Mouse (Mus musculus): ENCODE measurements around the gene Shisal2a. TPM values are rescaled to one million over a fixed set of nuclear protein-coding genes. Genes with fewer than 3 reads are reported as not detected.

The Shisal2a gene
- total and polyA plus RNA-seq, 3 experiments = not detected

DNA sequence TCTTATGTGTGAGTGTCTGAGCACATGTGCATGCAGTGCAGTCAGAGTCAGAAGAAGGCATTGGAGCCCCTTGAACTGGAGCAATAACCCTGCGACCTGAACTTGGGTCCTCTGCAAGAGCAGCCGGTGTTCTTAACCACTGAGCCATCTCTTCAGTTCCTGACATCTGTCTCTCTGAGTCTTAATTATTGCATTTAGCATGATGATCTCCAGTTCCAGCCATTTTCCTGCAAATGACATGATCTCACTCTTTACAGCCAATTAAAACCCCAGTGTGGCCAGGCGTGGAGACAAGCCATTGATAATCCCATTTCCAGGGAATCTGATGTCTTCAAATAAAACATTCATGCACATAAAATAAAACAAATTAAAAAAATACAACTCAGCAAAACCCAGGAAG, 5.6 kb upstream of the Shisal2a start:
- DNase-seq (ENCODE audit: extremely low read depth) = no peak
- in situ Hi-C loops (cut with MboI; ENCODE audit: low pct_ligation_motif_present, low pct_unique_long_range_greater_than_20kb, low sequenced_read_pairs) = no loop called here
- no peak overlapping the region for H3K4me2 ChIP-seq (ENCODE audit: insufficient read depth, low read depth, poor library complexity, severe bottlenecking)
- TF ChIP-seq ZNF384 (IDR thresholded peaks at IDR 0.05; ENCODE audit: low read depth, low read length) (no peak), EP300 (IDR thresholded peaks at IDR 0.05; ENCODE audit: low read length) (no peak), ETS1 (conservative IDR thresholded peaks at IDR 0.05; ENCODE audit: low read depth, low read length) (no peak), MAFK (IDR thresholded peaks at IDR 0.05; ENCODE audit: insufficient replicate concordance, low read length) (no peak), UBTF (IDR thresholded peaks at IDR 0.05; ENCODE audit: low read depth, low read length) (no peak), USF1 (IDR thresholded peaks at IDR 0.05; ENCODE audit: low read depth, low read length) (no peak), TBP (conservative IDR thresholded peaks at IDR 0.05; ENCODE audit: low read depth, low read length) (no peak)
- no peaks in the 10 kb centered on the region for H3K9me3 ChIP-seq (replicated peaks; ENCODE audit: low read length)
- no peak overlapping the region for H3K27ac ChIP-seq (ENCODE audit: insufficient read depth, low read depth)
- dilution Hi-C loops (cut with MboI; ENCODE audit: extremely low pct_ligation_motif_present, extremely low pct_unique_long_range_greater_than_20kb, low sequenced_read_pairs) = no loop called here
- no peaks in the 10 kb centered on the region for H3K79me2 ChIP-seq (replicated peaks; ENCODE audit: control insufficient read depth, extremely low read depth, insufficient read depth, poor library complexity, severe bottlenecking)
- no peaks in the 10 kb centered on the region for H3K27me3 ChIP-seq (replicated peaks)
- no peak overlapping the region for H3K9ac ChIP-seq (ENCODE audit: insufficient read depth, low read depth)
- no peaks in the 10 kb centered on the region for H3K4me1 ChIP-seq (ENCODE audit: control insufficient read depth in 1 of 2, insufficient read depth in 2 of 2)
- no peaks in the 10 kb centered on the region for H3K36me3 ChIP-seq (replicated peaks in 1 of 2; ENCODE audit: control insufficient read depth in 1 of 2, insufficient read depth in 1 of 2, low read length in 1 of 2)
- H3K4me3 ChIP-seq (replicated peaks in 1 of 3; ENCODE audit: low read depth in 2 of 3, low read length in 2 of 3, poor library complexity in 1 of 3) = no peak overlapping the region

DNA sequence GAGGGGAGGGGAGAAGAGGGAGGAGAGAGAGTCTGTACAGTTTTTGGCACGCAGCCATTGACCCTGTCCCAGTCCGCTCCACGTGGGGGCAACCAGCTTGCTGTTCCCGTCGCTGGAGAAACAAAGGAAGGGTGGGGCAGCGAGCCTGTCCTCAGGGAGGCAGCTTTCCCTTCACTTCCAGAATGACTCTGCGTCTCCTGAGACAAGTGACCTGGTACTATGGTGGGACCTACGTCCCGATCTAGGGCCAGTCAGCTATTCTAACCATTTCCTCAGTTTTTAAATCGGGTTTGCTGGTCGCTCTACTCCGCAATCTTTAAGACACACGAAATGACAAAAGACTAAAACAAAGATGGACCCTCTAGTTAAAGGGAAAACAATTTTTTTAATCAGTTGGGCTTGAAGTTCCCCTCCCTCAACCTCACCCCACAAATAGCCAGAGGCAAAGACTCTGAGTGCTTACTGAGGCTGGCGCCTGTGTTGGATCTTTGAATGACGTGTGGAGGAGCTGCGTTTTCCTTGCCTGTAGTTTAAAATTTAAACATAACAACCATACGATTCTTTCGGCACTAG, 4.6 kb upstream of the Shisal2a start:
- Histone ChIP-seq H3K4me2 (ENCODE audit: insufficient read depth, low read depth, poor library complexity, severe bottlenecking) (peak overlapping the region; percentile 79), H3K27ac (ENCODE audit: insufficient read depth, low read depth) (no peak overlapping the region), H3K4me3 (replicated peaks in 1 of 3; ENCODE audit: low read depth in 2 of 3, low read length in 2 of 3, poor library complexity in 1 of 3) (peak overlapping the region in 2 of 3 experiments; percentile 11 to 48), H3K4me1 (ENCODE audit: control insufficient read depth in 1 of 2, insufficient read depth in 2 of 2) (no peaks in the 10 kb centered on the region), H3K36me3 (replicated peaks in 1 of 2; ENCODE audit: control insufficient read depth in 1 of 2, insufficient read depth in 1 of 2, low read length in 1 of 2) (no peaks in the 10 kb centered on the region), H3K9ac (ENCODE audit: insufficient read depth, low read depth) (peak overlapping the region; percentile 7; the same call in 1 of the 2 replicates), H3K9me3 (replicated peaks; ENCODE audit: low read length) (no peaks in the 10 kb centered on the region), H3K79me2 (replicated peaks; ENCODE audit: control insufficient read depth, extremely low read depth, insufficient read depth, poor library complexity, severe bottlenecking) (no peaks in the 10 kb centered on the region), H3K27me3 (replicated peaks) (no peaks in the 10 kb centered on the region)
- dilution Hi-C loops (cut with MboI; ENCODE audit: extremely low pct_ligation_motif_present, extremely low pct_unique_long_range_greater_than_20kb, low sequenced_read_pairs) = no loop called here
- no peak for DNase-seq (ENCODE audit: extremely low read depth)
- in situ Hi-C loops (cut with MboI; ENCODE audit: low pct_ligation_motif_present, low pct_unique_long_range_greater_than_20kb, low sequenced_read_pairs) = no loop called here
- no peak for TF ChIP-seq POLR2AphosphoS2 (IDR thresholded peaks at IDR 0.05; ENCODE audit: low read depth, low read length)
- TF ChIP-seq HCFC1 (IDR thresholded peaks at IDR 0.05; ENCODE audit: low read depth, low read length) = no peak
- TF ChIP-seq MXI1 (IDR thresholded peaks at IDR 0.05; ENCODE audit: low read depth, low read length) = no peak
- no peak for TF ChIP-seq TBP (conservative IDR thresholded peaks at IDR 0.05; ENCODE audit: low read depth, low read length)
- no peak for TF ChIP-seq NRF1 (IDR thresholded peaks at IDR 0.05; ENCODE audit: low read depth, low read length)
- no peak for TF ChIP-seq EP300 (IDR thresholded peaks at IDR 0.05; ENCODE audit: low read length)
- no peak for TF ChIP-seq UBTF (IDR thresholded peaks at IDR 0.05; ENCODE audit: low read depth, low read length)

DNA sequence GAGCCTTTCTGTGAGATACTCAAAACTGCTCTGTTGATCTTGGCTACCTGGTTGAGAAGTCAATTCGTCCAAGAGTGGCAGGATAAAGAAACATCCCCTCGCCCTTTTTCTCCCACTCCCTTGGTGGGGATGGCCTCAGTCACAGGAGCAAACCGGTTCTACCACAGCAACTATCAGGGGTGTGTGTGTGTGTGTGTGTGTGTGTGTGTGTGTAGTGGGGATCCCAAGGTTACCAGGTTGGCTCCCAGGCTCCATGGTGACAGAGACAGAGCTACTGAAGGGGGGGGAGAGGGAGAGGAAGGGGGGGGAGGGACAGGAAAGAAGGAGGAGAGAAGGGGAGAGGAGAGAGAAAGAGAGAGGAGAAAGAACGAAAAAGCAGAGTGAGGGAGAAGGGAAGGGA, 4.0 kb upstream of the Shisal2a start:
- no peak overlapping the region for H3K27ac ChIP-seq (ENCODE audit: insufficient read depth, low read depth)
- no peak overlapping the region for H3K9ac ChIP-seq (ENCODE audit: insufficient read depth, low read depth)
- H3K4me3 ChIP-seq (replicated peaks in 1 of 3; ENCODE audit: low read depth in 2 of 3, low read length in 2 of 3, poor library complexity in 1 of 3) = no peak overlapping the region
- in situ Hi-C loops (cut with MboI; ENCODE audit: low pct_ligation_motif_present, low pct_unique_long_range_greater_than_20kb, low sequenced_read_pairs) = no loop called here
- H3K4me2 ChIP-seq (ENCODE audit: insufficient read depth, low read depth, poor library complexity, severe bottlenecking) = peak overlapping the region; percentile 79
- no peak for DNase-seq (ENCODE audit: extremely low read depth)
- no peaks in the 10 kb centered on the region for H3K36me3 ChIP-seq (replicated peaks in 1 of 2; ENCODE audit: control insufficient read depth in 1 of 2, insufficient read depth in 1 of 2, low read length in 1 of 2)
- no peaks in the 10 kb centered on the region for H3K9me3 ChIP-seq (replicated peaks; ENCODE audit: low read length)
- TF ChIP-seq MYC (IDR thresholded peaks at IDR 0.05; ENCODE audit: low read depth, low read length) (no peak), POLR2A (IDR thresholded peaks at IDR 0.05; ENCODE audit: low read depth, low read length) (no peak), TCF12 (IDR thresholded peaks at IDR 0.05; ENCODE audit: low read depth, low read length) (no peak), CHD1 (IDR thresholded peaks at IDR 0.05; ENCODE audit: low read depth, low read length) (no peak), E2F4 (IDR thresholded peaks at IDR 0.05; ENCODE audit: insufficient replicate concordance, low read depth, low read length) (no peak), RAD21 (IDR thresholded peaks at IDR 0.05; ENCODE audit: low read depth, low read length) (no peak), MAFK (IDR thresholded peaks at IDR 0.05; ENCODE audit: insufficient replicate concordance, low read length) (no peak), MXI1 (IDR thresholded peaks at IDR 0.05; ENCODE audit: low read depth, low read length) (no peak), SIN3A (IDR thresholded peaks at IDR 0.05; ENCODE audit: low read length) (no peak), USF1 (IDR thresholded peaks at IDR 0.05; ENCODE audit: low read depth, low read length) (no peak)
- no peaks in the 10 kb centered on the region for H3K79me2 ChIP-seq (replicated peaks; ENCODE audit: control insufficient read depth, extremely low read depth, insufficient read depth, poor library complexity, severe bottlenecking)
- H3K4me1 ChIP-seq (ENCODE audit: control insufficient read depth in 1 of 2, insufficient read depth in 2 of 2) = no peaks in the 10 kb centered on the region
- H3K27me3 ChIP-seq (replicated peaks) = no peaks in the 10 kb centered on the region
- dilution Hi-C loops (cut with MboI; ENCODE audit: extremely low pct_ligation_motif_present, extremely low pct_unique_long_range_greater_than_20kb, low sequenced_read_pairs) = no loop called here

All from CH12.LX (cell line).